ENCODE assay signal across 30 mouse cellular contexts in the genomic region with DNA sequence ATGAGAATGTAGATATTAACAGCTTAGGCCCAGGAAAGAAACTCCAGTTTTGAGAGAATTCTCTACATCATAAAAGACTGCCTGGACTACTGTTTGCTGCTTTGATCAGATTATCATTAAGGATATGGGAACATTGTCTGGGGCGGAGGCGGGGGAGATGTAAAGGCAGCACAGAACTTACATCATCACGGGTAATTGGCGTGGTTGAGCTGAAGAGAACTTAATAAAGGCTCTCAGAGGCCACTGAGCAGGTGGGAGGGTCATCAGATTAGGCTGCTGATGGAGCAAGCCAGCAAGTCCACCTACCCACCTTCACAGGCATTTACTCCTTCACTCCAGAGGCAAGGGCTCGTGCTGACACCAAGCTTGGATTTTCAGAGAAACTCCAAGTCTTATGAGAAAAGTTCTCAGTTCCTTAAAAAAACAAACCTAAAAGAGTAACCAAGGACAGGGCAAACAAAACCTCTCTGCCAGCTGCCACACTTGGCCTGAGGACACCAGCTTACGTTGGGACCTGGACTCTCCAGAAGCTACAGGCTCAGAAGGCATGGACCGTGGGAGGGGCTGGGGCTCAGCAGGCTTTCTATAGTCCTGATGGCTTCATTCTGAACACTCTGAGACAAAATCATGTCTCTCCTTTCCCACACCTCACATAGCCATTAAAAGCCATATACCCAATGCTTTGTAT. TPM values are rescaled to one million over a fixed set of nuclear protein-coding genes. Genes with fewer than 3 reads are reported as not detected.
A peak's percentile ranks its signal among the peaks of the same experiment; 100 is the strongest.
DNase-seq lines count a peak whose midpoint lies in the region; ATAC-seq and TF ChIP-seq lines count a peak whose summit lies in the region.
"Had no signal": no experiment of that assay in that cellular context is flagged by ENCODE, and none has a peak within 500 bp of the region (broad histone marks: within the 10 kb centered on the region; RNA-seq: fewer than 3 reads in every experiment).

No protein-coding gene starts in this region.

- 41% methylated on average over 7 of the region's 7 CpGs for WGBS in forebrain, embryonic 12.5 days
- WGBS in forebrain, embryonic 13.5 days, result 37% methylated on average over 7 of the region's 7 CpGs
- 54% methylated on average over 7 of the region's 7 CpGs for WGBS in kidney, postnatal 0 days
- 59% methylated on average over 7 of the region's 7 CpGs for WGBS in stomach, embryonic 15.5 days

- H3K9ac ChIP-seq in forebrain, embryonic 12.5 days, result no peak overlapping the region
- no peak overlapping the region for H3K9ac ChIP-seq in forebrain, embryonic 13.5 days
- no peak overlapping the region for H3K9ac ChIP-seq in kidney, postnatal 0 days (ENCODE audit: low read depth, low read length)
- no peak overlapping the region for H3K9ac ChIP-seq in stomach, embryonic 15.5 days
- H3K9ac ChIP-seq: embryonic facial prominence, embryonic 13.5 days; limb, embryonic 12.5 days; liver, embryonic 12.5 days; liver, postnatal 0 days; midbrain, embryonic 12.5 days; neural tube, embryonic 13.5 days had no signal

- no peak overlapping the region for H3K4me3 ChIP-seq in forebrain, embryonic 12.5 days (replicated peaks)
- no peak overlapping the region for H3K4me3 ChIP-seq in forebrain, embryonic 13.5 days
- no peak overlapping the region for H3K4me3 ChIP-seq in kidney, postnatal 0 days (replicated peaks; ENCODE audit: low read depth, low read length)
- no peak overlapping the region for H3K4me3 ChIP-seq in brown adipose tissue, adult 24 weeks (ENCODE audit: insufficient read depth, low read depth, low read length)
- H3K4me3 ChIP-seq in stomach, embryonic 15.5 days (replicated peaks), result no peak overlapping the region
- H3K4me3 ChIP-seq in left cerebral cortex, adult 2 months, result no peak overlapping the region
- H3K4me3 ChIP-seq: embryonic facial prominence, embryonic 13.5 days; hindbrain, embryonic 10.5 days; limb, embryonic 12.5 days; liver, embryonic 12.5 days; megakaryocyte, embryonic 14.5 days; midbrain, embryonic 12.5 days; myocyte; neural tube, embryonic 13.5 days had no signal

- H3K4me1 ChIP-seq in forebrain, embryonic 12.5 days, result peaks cover 66% of the 10 kb centered on the region
- peaks cover 63% of the 10 kb centered on the region for H3K4me1 ChIP-seq in forebrain, embryonic 13.5 days
- H3K4me1 ChIP-seq in kidney, postnatal 0 days (replicated peaks; ENCODE audit: insufficient read depth, low read length), result peaks cover 26% of the 10 kb centered on the region; the same call in 1 of the 2 replicates
- peaks cover 6% of the 10 kb centered on the region for H3K4me1 ChIP-seq in brown adipose tissue, adult 24 weeks (ENCODE audit: control insufficient read depth, insufficient read depth, insufficient read length, low read length)
- peaks cover 51% of the 10 kb centered on the region for H3K4me1 ChIP-seq in stomach, embryonic 15.5 days
- H3K4me1 ChIP-seq: megakaryocyte, embryonic 14.5 days had no signal

- H3K36me3 ChIP-seq in forebrain, embryonic 12.5 days (replicated peaks), result no peaks in the 10 kb centered on the region; the same call in 1 of the 2 replicates
- H3K36me3 ChIP-seq in forebrain, embryonic 13.5 days (ENCODE audit: poor library complexity, severe bottlenecking), result peaks cover 4% of the 10 kb centered on the region; the same call in 1 of the 2 replicates
- no peaks in the 10 kb centered on the region for H3K36me3 ChIP-seq in kidney, postnatal 0 days (ENCODE audit: insufficient read depth, low read length)
- H3K36me3 ChIP-seq in stomach, embryonic 15.5 days, result peaks cover 5% of the 10 kb centered on the region; the same call in 1 of the 2 replicates
- H3K36me3 ChIP-seq: liver, embryonic 12.5 days had no signal

- no peaks in the 10 kb centered on the region for H3K27me3 ChIP-seq in forebrain, embryonic 12.5 days
- no peaks in the 10 kb centered on the region for H3K27me3 ChIP-seq in forebrain, embryonic 13.5 days
- no peaks in the 10 kb centered on the region for H3K27me3 ChIP-seq in kidney, postnatal 0 days (ENCODE audit: insufficient read depth, low read length)
- no peaks in the 10 kb centered on the region for H3K27me3 ChIP-seq in stomach, embryonic 15.5 days (replicated peaks)
- H3K27me3 ChIP-seq: CH12.LX; limb, embryonic 12.5 days; midbrain, embryonic 12.5 days; neural tube, embryonic 13.5 days had no signal

- no peak for TF ChIP-seq CTCF in kidney, postnatal 0 days (IDR thresholded peaks at IDR 0.05; ENCODE audit: low read depth)
- no peak for TF ChIP-seq CTCF in left cerebral cortex, adult 2 months (IDR thresholded peaks at IDR 0.05)

- no peak overlapping the region for H3K4me2 ChIP-seq in forebrain, embryonic 12.5 days
- no peak overlapping the region for H3K4me2 ChIP-seq in forebrain, embryonic 13.5 days
- no peak overlapping the region for H3K4me2 ChIP-seq in kidney, postnatal 0 days (ENCODE audit: low read length)
- H3K4me2 ChIP-seq in stomach, embryonic 15.5 days, result no peak overlapping the region
- H3K4me2 ChIP-seq: embryonic facial prominence, embryonic 13.5 days; limb, embryonic 12.5 days; liver, embryonic 12.5 days; midbrain, embryonic 12.5 days; neural tube, embryonic 13.5 days had no signal

- no peak for DNase-seq in kidney, postnatal 0 days (ENCODE audit: low spot score)
- no peak for DNase-seq in kidney, postnatal 36 days
- DNase-seq in adrenal gland, postnatal 4 days (ENCODE audit: low spot score in 2 of 2), result no peak
- DNase-seq in left cerebral cortex, adult 2 months (ENCODE audit: extremely low spot score in 1 of 2, low spot score in 2 of 2), result no peak
- DNase-seq: adrenal gland, postnatal 10 days; cerebellum, adult 18-20 months; gastrocnemius, postnatal 10 days; heart, postnatal 14 days; layer of hippocampus, adult 9-11 months; liver, postnatal 0 days; lung, postnatal 4 days; right cerebral cortex, postnatal 14 days; thymus, postnatal 4 days had no signal

- no peak for ATAC-seq in forebrain, embryonic 12.5 days (ENCODE audit: low FRiP score)
- ATAC-seq in forebrain, embryonic 13.5 days, result no peak
- no peak for ATAC-seq in kidney, postnatal 0 days (replicated peaks; ENCODE audit: low FRiP score, low read depth)
- no peak for ATAC-seq in stomach, embryonic 15.5 days (ENCODE audit: insufficient read depth, low FRiP score, low read depth)
- ATAC-seq: forebrain, embryonic 16.5 days; hindbrain, embryonic 16.5 days; intestine, postnatal 0 days; liver, embryonic 12.5 days; liver, postnatal 0 days; lung, postnatal 0 days had no signal

- intact Hi-C loops in left cerebral cortex, adult 2 months (cut with DNase I), result no loop called here

- H3K9me3 ChIP-seq in forebrain, embryonic 12.5 days, result no peaks in the 10 kb centered on the region
- no peaks in the 10 kb centered on the region for H3K9me3 ChIP-seq in forebrain, embryonic 13.5 days (replicated peaks)
- H3K9me3 ChIP-seq in kidney, postnatal 0 days (replicated peaks; ENCODE audit: low read length), result no peaks in the 10 kb centered on the region
- H3K9me3 ChIP-seq in stomach, embryonic 15.5 days, result no peaks in the 10 kb centered on the region
- H3K9me3 ChIP-seq: embryonic facial prominence, embryonic 13.5 days; hindbrain, embryonic 10.5 days; limb, embryonic 12.5 days; liver, embryonic 12.5 days; megakaryocyte, embryonic 14.5 days; midbrain, embryonic 12.5 days; neural tube, embryonic 13.5 days had no signal

- 0 out of 2 replicates have a peak overlapping the region, but pooled peaks have one; percentile 50 for H3K27ac ChIP-seq in forebrain, embryonic 12.5 days
- H3K27ac ChIP-seq in forebrain, embryonic 13.5 days, result no peak overlapping the region
- peak overlapping the region; percentile 51 for H3K27ac ChIP-seq in kidney, postnatal 0 days
- H3K27ac ChIP-seq in brown adipose tissue, adult 24 weeks (replicated peaks; ENCODE audit: low read depth, low read length), result 0 out of 2 replicates have a peak overlapping the region, but pooled peaks have one; percentile 16
- peak overlapping the region; percentile 38 for H3K27ac ChIP-seq in stomach, embryonic 15.5 days
- no peak overlapping the region for H3K27ac ChIP-seq in left cerebral cortex, adult 2 months
- H3K27ac ChIP-seq: embryonic facial prominence, embryonic 13.5 days; hindbrain, embryonic 10.5 days; limb, embryonic 12.5 days; liver, embryonic 12.5 days; midbrain, embryonic 12.5 days; neural tube, embryonic 13.5 days had no signal

RNA-seq across cellular contexts. Expression of gene Lrig1, which starts 33.4 kb away (rescaled TPM):
- polyA plus RNA-seq in forebrain, embryonic 12.5 days (2016; fragmentation: Nextera tagmentation; extraction: Ambion mirVana), result 16.6 and 17.7 TPM in 2 replicates
- polyA plus RNA-seq in forebrain, embryonic 13.5 days (2015; fragmentation: Nextera tagmentation; extraction: Ambion mirVana), result 6.4 and 7.6 TPM in 2 replicates
- 6.1 and 8.3 TPM in 2 replicates for polyA plus RNA-seq in kidney, postnatal 0 days (2015; fragmentation: Nextera tagmentation; extraction: Ambion mirVana)
- polyA plus RNA-seq in brown adipose tissue, adult 24 weeks (2012; ENCODE audit: insufficient read depth, insufficient read length, missing spikeins), result 23.3 and 47.0 TPM in 2 replicates
- 25.7 TPM in 2 replicates for polyA plus RNA-seq in stomach, embryonic 15.5 days (2015; fragmentation: Nextera tagmentation; extraction: Ambion mirVana)
- 10 to 100 TPM; 14.5 to 15.3 TPM for total RNA-seq in adrenal gland, postnatal 4 days (2021)
- total RNA-seq in left cerebral cortex, adult 2 months (2021), result 10 to 100 TPM; 26.0 to 27.3 TPM
- total RNA-seq: CH12.LX had no signal

Comparison
In these comparisons a context has a peak if more than half of its experiments do, and no peak if none do; other contexts are left out.
1. H3K27ac ChIP-seq: peak in forebrain, embryonic 12.5 days (single experiment), kidney, postnatal 0 days (single experiment), brown adipose tissue, adult 24 weeks (single experiment) and stomach, embryonic 15.5 days (single experiment); none in forebrain, embryonic 13.5 days (single experiment) and left cerebral cortex, adult 2 months (single experiment).